Mouse (Mus musculus) brain, embryonic 14.5 days (tissue): ENCODE measurements around the gene Zfp574. TPM values are rescaled to one million over a fixed set of nuclear protein-coding genes. Genes with fewer than 3 reads are reported as not detected.

Experiments
- DNase-seq: peaks from one replicate; pipeline ENCODE4 v3.0.0-alpha.2; 2011; ENCODE audit warnings: low read depth
- CTCF ChIP-seq: fragments of 200-500 bp; IDR thresholded peaks from 2 replicates; pipeline ENCODE4 v1.5.1; 2012; ENCODE audit warnings: inconsistent platforms, mild to moderate bottlenecking, moderate library complexity, borderline replicate concordance; ENCODE audit not compliant: insufficient read depth, insufficient read length; ENCODE audit errors: extremely low read depth
- POLR2A ChIP-seq: fragments of 200-500 bp; IDR thresholded peaks from 2 replicates; pipeline ENCODE4 v1.6.1; 2012; ENCODE audit warnings: mild to moderate bottlenecking, inconsistent platforms, borderline replicate concordance; ENCODE audit not compliant: poor library complexity, insufficient read depth, insufficient read length, severe bottlenecking; ENCODE audit errors: extremely low read depth
- polyA plus RNA-seq: library from polyadenylated mRNA; depleted of rRNA; stranded (reverse); fragments of >200 nt; gene quantifications from 2 replicates; pipeline ENCODE4 v1.2.3, GENCODE M21; 2012

Zfp574 gene
- polyA plus RNA-seq, 1 experiment = 46.2 TPM

- DNase-seq = peak; percentile 33
- TF ChIP-seq POLR2A = no peak
- TF ChIP-seq CTCF = no peak
These were observed 15.4 kb upstream of the Zfp574 start for GRCm38 (mm10) chr7:25056951-25057350.

DNA sequence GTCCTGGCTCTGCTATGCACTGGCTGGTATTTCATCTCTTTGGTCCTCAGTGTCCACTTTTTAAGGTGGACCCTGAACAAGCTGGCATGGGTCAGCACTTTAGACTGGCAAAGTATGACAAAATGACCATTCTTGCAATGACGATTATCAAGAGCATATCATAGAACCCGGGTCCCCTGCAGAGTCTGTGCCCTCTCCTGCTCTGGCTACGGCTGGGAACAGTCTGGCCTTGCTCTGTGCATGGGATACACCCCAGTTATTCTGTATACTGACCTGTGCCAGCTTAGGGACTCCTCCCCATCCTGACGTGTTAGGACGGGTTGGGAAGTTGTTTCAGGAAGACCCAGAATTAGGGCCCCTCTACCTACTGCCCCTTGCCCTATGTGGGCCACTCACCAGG is 14.5 kb upstream of the Zfp574 start:
- TF ChIP-seq CTCF = no peak
- DNase-seq = no peak

- no peak for DNase-seq
These were observed 14.0 kb upstream of the Zfp574 start for GRCm38 (mm10) chr7:25058394-25058793.

GRCm38 (mm10) chr7:25058836-25059235 is 13.5 kb upstream of the Zfp574 start:
- DNase-seq = no peak
- TF ChIP-seq POLR2A (no peak), CTCF (no peak)

More at GRCm38 (mm10) chr7:25058394-25058793, 14.0 kb upstream of the Zfp574 start:
- TF ChIP-seq POLR2A (no peak), CTCF (no peak)

DNA sequence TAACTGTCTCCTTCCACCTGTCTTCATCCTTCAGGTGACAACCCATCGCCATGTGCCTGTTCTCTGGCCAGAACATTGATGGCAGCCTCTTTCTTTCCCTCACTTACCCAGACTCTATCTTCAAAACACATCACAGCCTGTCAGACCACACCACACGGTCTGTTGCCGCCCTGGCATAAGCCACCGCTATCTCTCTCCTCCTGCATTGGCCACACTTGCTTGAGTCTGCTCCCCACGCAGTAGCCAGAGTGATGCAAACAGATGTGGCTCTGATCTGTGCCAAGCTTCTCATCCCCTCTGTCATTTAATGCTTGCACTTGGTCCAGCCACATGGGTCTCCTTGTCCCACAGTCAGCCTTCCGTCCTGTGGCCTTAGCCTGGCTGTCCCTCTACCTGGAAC is 9.0 kb upstream of the Zfp574 start:
- TF ChIP-seq CTCF = no peak
- no peak for DNase-seq

- TF ChIP-seq CTCF = no peak
- TF ChIP-seq POLR2A = no peak
- no peak for DNase-seq
These were observed 8.5 kb upstream of the Zfp574 start for GRCm38 (mm10) chr7:25063900-25064299.

GRCm38 (mm10) chr7:25067338-25067737 is 5.0 kb upstream of the Zfp574 start:
- no peak for TF ChIP-seq CTCF
- no peak for TF ChIP-seq POLR2A
- DNase-seq = no peak

DNA sequence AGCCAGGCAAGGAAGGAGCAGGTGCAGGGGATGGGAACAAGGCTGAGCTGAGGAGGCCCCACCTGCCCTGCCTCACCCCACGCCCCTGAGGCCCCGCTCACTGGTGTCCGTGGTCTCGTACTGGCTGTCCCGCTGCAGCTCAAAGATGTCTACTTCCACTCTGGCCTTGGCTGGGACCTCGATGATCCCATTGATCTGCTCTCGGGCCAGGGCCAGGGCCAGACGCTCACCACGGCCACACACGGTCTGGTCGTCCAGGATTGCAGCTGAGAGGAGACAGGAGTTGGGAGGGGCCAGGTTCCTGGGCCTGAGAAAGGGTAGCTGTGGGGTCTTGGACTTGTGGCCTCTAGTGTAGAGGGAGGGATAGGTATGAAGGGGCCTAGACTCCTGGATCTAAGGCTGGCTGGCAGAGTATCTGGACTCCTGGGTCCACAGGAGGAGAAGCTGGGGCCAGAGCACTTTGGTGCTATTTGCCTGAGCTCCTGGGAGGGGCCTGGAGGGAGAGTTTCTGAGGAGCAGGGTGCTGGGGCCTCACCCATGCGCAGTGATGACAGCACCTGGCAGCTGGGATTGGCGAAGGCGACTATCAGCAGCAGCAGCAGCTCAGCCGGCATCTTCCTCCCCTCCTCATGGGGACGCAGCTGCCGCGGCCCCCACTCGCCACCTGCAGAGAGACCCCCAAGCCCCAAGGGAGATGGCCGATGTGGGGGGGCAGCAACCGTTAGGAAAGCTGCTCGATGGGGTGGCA is 4.3 kb upstream of the Zfp574 start:
- TF ChIP-seq CTCF (no peak), POLR2A (no peak)
- no peak for DNase-seq

- DNase-seq = peak; percentile 90
- TF ChIP-seq POLR2A (no peak), CTCF (no peak)
These were observed 3.6 kb upstream of the Zfp574 start for GRCm38 (mm10) chr7:25068724-25069123.

DNA sequence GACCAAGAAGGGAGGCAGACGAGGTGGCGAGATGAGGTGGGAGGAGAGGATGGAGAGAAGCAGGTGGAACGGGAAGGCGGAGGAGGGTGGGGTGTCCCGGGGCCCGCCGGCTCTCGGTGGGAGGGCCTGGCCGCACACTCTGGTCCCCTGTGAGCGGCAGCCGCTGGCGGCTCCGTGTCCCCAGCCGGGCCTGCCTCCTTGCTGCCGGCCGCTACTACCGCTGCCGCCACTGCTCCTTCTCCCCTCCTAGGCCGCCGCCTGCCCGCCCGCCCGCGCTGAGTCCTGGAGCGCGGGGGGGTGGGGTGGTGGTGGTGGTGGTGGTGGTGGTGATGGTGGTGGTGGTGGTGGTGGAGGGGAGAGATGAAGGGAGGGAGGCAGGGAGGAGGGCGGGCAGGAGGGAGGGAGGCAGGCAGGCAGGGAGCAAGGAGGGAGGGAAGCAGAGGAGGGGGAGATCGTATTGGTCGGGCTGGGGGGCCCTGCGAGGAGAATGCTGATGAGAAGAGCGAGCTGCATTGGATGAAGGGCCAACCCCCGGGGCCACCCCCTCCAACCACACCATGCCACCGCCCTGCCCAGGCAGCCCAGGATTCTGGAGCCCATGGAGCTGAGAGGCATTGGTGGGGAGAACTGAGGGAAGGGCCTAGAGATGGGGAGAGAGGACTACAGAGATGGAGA is 486 bp downstream of the Zfp574 start:
- TF ChIP-seq CTCF (no peak), POLR2A (0 out of 2 replicates have a peak, but pooled peaks have one; percentile 19)
- DNase-seq = peak; percentile 94

DNA sequence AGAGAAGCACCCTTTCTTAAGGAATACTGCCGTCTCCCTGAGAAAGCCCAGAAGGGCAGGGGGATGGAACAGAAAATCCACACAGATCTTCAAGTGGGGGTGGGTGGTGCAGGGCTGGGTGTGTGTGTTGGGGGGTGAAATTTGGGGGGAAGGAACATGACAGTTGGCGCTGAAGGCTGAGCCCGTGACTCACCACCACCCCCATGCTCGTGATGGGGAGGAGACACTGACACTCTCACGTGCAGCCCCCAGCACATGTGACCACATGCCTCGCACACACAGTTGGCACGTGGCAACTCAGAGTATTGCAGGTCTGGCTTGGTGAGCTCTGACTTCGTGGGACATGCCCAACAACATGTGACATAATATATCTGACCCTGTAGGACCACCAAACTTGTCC is 1.6 kb downstream of the Zfp574 start:
- DNase-seq = no peak
- TF ChIP-seq CTCF (no peak), POLR2A (no peak)

DNA sequence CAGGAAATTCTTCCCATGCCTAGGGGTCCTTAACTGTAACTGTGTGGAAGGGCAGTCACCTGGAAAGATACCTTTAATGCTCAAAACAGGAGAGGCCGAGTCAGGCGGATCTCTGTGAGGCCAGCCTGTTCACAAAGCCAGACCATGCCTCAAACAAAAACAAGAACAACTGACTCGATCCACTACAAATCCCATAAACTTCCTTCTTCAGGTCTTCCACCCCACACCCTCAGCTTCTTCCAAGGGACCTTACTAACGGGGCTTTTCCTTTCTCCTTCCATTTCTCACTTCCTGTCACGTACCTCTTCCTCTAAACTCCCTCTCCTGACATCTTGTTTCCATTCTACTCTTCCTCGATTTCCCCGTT is 3.9 kb downstream of the Zfp574 start:
- TF ChIP-seq POLR2A (no peak), CTCF (no peak)

GRCm38 (mm10) chr7:25076663-25077413 is 4.5 kb downstream of the Zfp574 start:
- DNase-seq = peak; percentile 100
- peak; percentile 94 for TF ChIP-seq POLR2A
- TF ChIP-seq CTCF = 0 out of 2 replicates have a peak, but pooled peaks have one; percentile 0

More for the DNA sequence above, 3.9 kb downstream of the Zfp574 start:
- DNase-seq = no peak
